Comparison of ENCODE assay signal across 8 mouse cellular contexts in genomic region chr16:38729610-38730288, GRCm38 (mm10). TPM values are rescaled to one million over a fixed set of nuclear protein-coding genes. Genes with fewer than 3 reads are reported as not detected.
DNase-seq lines count a peak whose midpoint lies in the region; ATAC-seq and TF ChIP-seq lines count a peak whose summit lies in the region.

No protein-coding gene starts in this region.

- no peak overlapping the region for H3K4me3 ChIP-seq in liver, embryonic 14.5 days (ENCODE audit: insufficient read depth in 1 of 2, low read depth in 2 of 2, low read length in 2 of 2)
- H3K4me3 ChIP-seq in liver, embryonic 11.5 days (ENCODE audit: low read depth, low read length) = no peak overlapping the region
- H3K4me3 ChIP-seq in forebrain, embryonic 15.5 days = no peak overlapping the region

- H3K9me3 ChIP-seq in liver, embryonic 14.5 days (ENCODE audit: control insufficient read depth, low read length) = no peaks in the 10 kb centered on the region
- H3K9me3 ChIP-seq in liver, embryonic 11.5 days (ENCODE audit: control insufficient read depth, low read length) = no peaks in the 10 kb centered on the region
- no peaks in the 10 kb centered on the region for H3K9me3 ChIP-seq in forebrain, embryonic 15.5 days

- H3K4me2 ChIP-seq in liver, embryonic 14.5 days (ENCODE audit: low read depth) = no peak overlapping the region
- H3K4me2 ChIP-seq in liver, embryonic 11.5 days = no peak overlapping the region
- H3K4me2 ChIP-seq in forebrain, embryonic 15.5 days (replicated peaks) = no peak overlapping the region

- no peaks in the 10 kb centered on the region for H3K4me1 ChIP-seq in liver, embryonic 14.5 days (replicated peaks; ENCODE audit: control insufficient read depth in 2 of 2, insufficient read depth in 2 of 2, low read length in 1 of 2)
- no peaks in the 10 kb centered on the region for H3K4me1 ChIP-seq in liver, embryonic 11.5 days (replicated peaks; ENCODE audit: control insufficient read depth, insufficient read depth, low read length)
- H3K4me1 ChIP-seq in forebrain, embryonic 15.5 days = no peaks in the 10 kb centered on the region

- H3K36me3 ChIP-seq in liver, embryonic 14.5 days (replicated peaks; ENCODE audit: control insufficient read depth, insufficient read depth, low read depth) = no peaks in the 10 kb centered on the region
- no peaks in the 10 kb centered on the region for H3K36me3 ChIP-seq in liver, embryonic 11.5 days (ENCODE audit: control insufficient read depth, insufficient read depth, low read length)
- no peaks in the 10 kb centered on the region for H3K36me3 ChIP-seq in forebrain, embryonic 15.5 days
- no peaks in the 10 kb centered on the region for H3K36me3 ChIP-seq in splenic B cell, adult 2 months (ENCODE audit: control insufficient read depth, insufficient read depth, low read length, poor library complexity, severe bottlenecking)

- TF ChIP-seq EP300 in liver, embryonic 14.5 days (IDR thresholded peaks at IDR 0.05; ENCODE audit: low read depth) = no peak

- H3K27me3 ChIP-seq in liver, embryonic 14.5 days (ENCODE audit: control insufficient read depth, insufficient read depth, low read length) = peaks cover 7% of the 10 kb centered on the region; the same call in 1 of the 2 replicates
- peaks cover 9% of the 10 kb centered on the region for H3K27me3 ChIP-seq in liver, embryonic 11.5 days (replicated peaks; ENCODE audit: control insufficient read depth, insufficient read depth, low read length)
- no peaks in the 10 kb centered on the region for H3K27me3 ChIP-seq in forebrain, embryonic 15.5 days
- H3K27me3 ChIP-seq in splenic B cell, adult 2 months (ENCODE audit: control insufficient read depth, insufficient read depth, low read length, poor library complexity, severe bottlenecking) = no peaks in the 10 kb centered on the region

- DNase-seq in adrenal gland, postnatal 10 days = peak; percentile 34
- DNase-seq in adrenal gland, postnatal 25 days = no peak
- DNase-seq in liver, embryonic 14.5 days (ENCODE audit: low read depth in 3 of 3, low spot score in 3 of 3) = no peak
- no peak for DNase-seq in liver, embryonic 11.5 days (ENCODE audit: low spot score)
- peak; percentile 59 for DNase-seq in kidney, postnatal 14 days
- DNase-seq in splenic B cell, adult 2 months (ENCODE audit: low read depth, low spot score) = peak; percentile 73

- peak; percentile 30; the same call in 1 of the 2 replicates for TF ChIP-seq CTCF in liver, embryonic 14.5 days (IDR thresholded peaks at IDR 0.05; ENCODE audit: low read depth)

- ATAC-seq in liver, embryonic 14.5 days (ENCODE audit: insufficient read depth) = no peak
- ATAC-seq in liver, embryonic 11.5 days (replicated peaks; ENCODE audit: low FRiP score) = no peak
- ATAC-seq in forebrain, embryonic 15.5 days (replicated peaks) = peak; percentile 81
- ATAC-seq in erythroid progenitor cell, adult 5-6 weeks (replicated peaks; ENCODE audit: low FRiP score, poor library complexity, severe bottlenecking) = no peak

- H3K27ac ChIP-seq in liver, embryonic 14.5 days = no peak overlapping the region
- H3K27ac ChIP-seq in liver, embryonic 11.5 days (ENCODE audit: low read depth, low read length) = no peak overlapping the region
- H3K27ac ChIP-seq in forebrain, embryonic 15.5 days (replicated peaks) = no peak overlapping the region

- WGBS in liver, embryonic 14.5 days (ENCODE audit: insufficient replicate concordance) = 39% methylated on average over 15 of the region's 15 CpGs
- WGBS in liver, embryonic 11.5 days = 62% methylated on average over 15 of the region's 15 CpGs
- 64% methylated on average over 15 of the region's 15 CpGs for WGBS in forebrain, embryonic 15.5 days

- H3K9ac ChIP-seq in liver, embryonic 14.5 days (replicated peaks) = no peak overlapping the region
- no peak overlapping the region for H3K9ac ChIP-seq in liver, embryonic 11.5 days (ENCODE audit: low read depth, low read length)
- no peak overlapping the region for H3K9ac ChIP-seq in forebrain, embryonic 15.5 days (replicated peaks)

RNA-seq across cellular contexts. Expression of gene B4galt4, which starts 12.3 kb away (rescaled TPM):
- 10 to 100 TPM; 11.9 to 12.0 TPM for total RNA-seq in adrenal gland, postnatal 10 days (2021)
- total RNA-seq in adrenal gland, postnatal 25 days (2021) = 7.4 and 12.0 TPM in 2 replicates
- polyA plus RNA-seq in liver, embryonic 14.5 days (2012; rRNA removed) = 1.2 and 1.3 TPM in 2 replicates
- 2.3 and 2.8 TPM in 2 replicates for polyA plus RNA-seq in liver, embryonic 14.5 days (2014; fragmentation: Nextera tagmentation; extraction: Ambion mirVana)
- polyA plus RNA-seq in liver, embryonic 11.5 days (2014; fragmentation: Nextera tagmentation; extraction: Ambion mirVana) = 9.6 and 10.2 TPM in 2 replicates
- polyA plus RNA-seq in forebrain, embryonic 15.5 days (2015; fragmentation: Nextera tagmentation; extraction: Ambion mirVana) = 24.5 and 27.4 TPM in 2 replicates
- total RNA-seq in erythroid progenitor cell, adult 5-6 weeks (2015; ENCODE audit: low replicate concordance) = 4.3 and 8.8 TPM in 2 replicates
- 2.2 and 6.7 TPM in 2 replicates for total RNA-seq in erythroid progenitor cell, adult 5-6 weeks (2017; ENCODE audit: low replicate concordance)

RNA-seq across cellular contexts. Expression of gene Arhgap31, which starts 16.7 kb away (rescaled TPM):
- 10 to 100 TPM; 31.6 to 36.3 TPM for total RNA-seq in adrenal gland, postnatal 10 days (2021)
- 26.1 and 28.4 TPM in 2 replicates for total RNA-seq in adrenal gland, postnatal 25 days (2021)
- polyA plus RNA-seq in liver, embryonic 14.5 days (2012; rRNA removed) = 0.69 and 0.88 TPM in 2 replicates
- 1.1 and 1.4 TPM in 2 replicates for polyA plus RNA-seq in liver, embryonic 14.5 days (2014; fragmentation: Nextera tagmentation; extraction: Ambion mirVana)
- polyA plus RNA-seq in liver, embryonic 11.5 days (2014; fragmentation: Nextera tagmentation; extraction: Ambion mirVana) = 7.0 and 7.4 TPM in 2 replicates
- 3.4 and 3.6 TPM in 2 replicates for polyA plus RNA-seq in forebrain, embryonic 15.5 days (2015; fragmentation: Nextera tagmentation; extraction: Ambion mirVana)
- total RNA-seq in erythroid progenitor cell, adult 5-6 weeks (2015; ENCODE audit: low replicate concordance) = 3.6 and 5.0 TPM in 2 replicates
- 0.83 and 1.2 TPM in 2 replicates for total RNA-seq in erythroid progenitor cell, adult 5-6 weeks (2017; ENCODE audit: low replicate concordance)

Comparison
In these comparisons a context has a peak if more than half of its experiments do, and no peak if none do; other contexts are left out.
1. DNase-seq: peak in adrenal gland, postnatal 10 days (single experiment), kidney, postnatal 14 days (single experiment) and splenic B cell, adult 2 months (single experiment); none in adrenal gland, postnatal 25 days (single experiment), liver, embryonic 14.5 days (0 of 3) and liver, embryonic 11.5 days (single experiment).